Mouse (Mus musculus): Measurements from ENCODE around the gene Tbcel. TPM values are rescaled to one million over a fixed set of nuclear protein-coding genes. Genes with fewer than 3 reads are reported as not detected.

The Tbcel gene
- 10 to 100 TPM; 48.6 to 48.9 TPM for total RNA-seq (2021)
- long read RNA-seq, experiment 1, full-length matches to known transcripts = 21 of 36 reads
- long read RNA-seq, experiment 1, partial matches to known transcripts = 0 of 36 reads
- long read RNA-seq, experiment 1, other reads (novel, unspliced or antisense) = 15 of 36 reads
- long read RNA-seq, experiment 2, full-length matches to known transcripts = 19 of 23 reads
- long read RNA-seq, experiment 2, partial matches to known transcripts = 2 of 23 reads
- long read RNA-seq, experiment 2, other reads (novel, unspliced or antisense) = 2 of 23 reads

DNA sequence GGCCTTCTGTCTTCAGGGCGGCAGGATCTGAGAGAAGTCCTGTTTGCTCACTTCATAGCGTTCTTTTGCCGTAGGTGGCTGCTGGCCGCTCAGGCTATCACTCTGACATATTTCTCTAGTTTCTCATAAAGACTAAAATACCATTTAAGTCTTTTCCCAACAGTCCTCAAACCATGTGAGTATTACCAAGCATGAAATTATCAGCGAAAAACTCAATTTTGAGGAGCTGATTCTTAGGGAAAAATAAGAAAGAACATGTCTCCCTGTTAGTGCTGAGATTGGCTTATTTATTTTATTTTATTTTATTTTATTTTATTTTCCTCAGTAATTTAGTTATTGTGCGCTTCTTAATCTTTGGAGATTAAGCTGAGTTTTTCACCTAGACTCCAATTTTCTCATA is at the start of gene Tbcel:
Tbcel (minus strand) TSS at position 101 of the 400 bp plus-strand sequence.
- Histone ChIP-seq H3K4me3 (no peak within 1 kb of the TSS), H3K27ac (no peak within 1 kb of the TSS)
- no peak for TF ChIP-seq CTCF (IDR thresholded peaks at IDR 0.05)
- DNase-seq (ENCODE audit: extremely low spot score in 1 of 2, low spot score in 2 of 2) = no peak
- intact Hi-C loops (cut with DNase I) = no loop called here

DNA sequence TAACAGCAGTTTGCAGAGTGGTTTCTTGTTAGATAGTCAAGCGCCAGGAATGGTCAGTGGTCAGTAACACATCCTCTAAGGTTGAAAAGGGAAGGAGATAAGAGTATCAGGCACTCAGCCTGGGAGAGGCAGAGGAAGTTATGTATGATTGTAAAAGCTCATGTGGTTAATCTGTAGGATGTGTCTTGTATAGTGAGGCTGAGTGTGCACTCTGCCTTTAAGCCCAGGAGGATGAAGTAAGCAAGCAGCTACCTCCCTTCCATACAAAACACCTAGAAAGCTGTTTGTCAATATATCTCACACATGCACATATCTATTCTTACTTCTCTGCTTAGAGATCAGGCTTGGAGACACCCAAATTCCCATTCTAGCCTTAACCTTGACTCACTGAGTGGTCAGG is 47.6 kb upstream of the Tbcel start:
- H3K27ac ChIP-seq = no peak overlapping the region
- intact Hi-C loops (cut with DNase I) = no loop called here
- TF ChIP-seq CTCF (IDR thresholded peaks at IDR 0.05) = no peak
- H3K4me3 ChIP-seq = no peak overlapping the region
- DNase-seq (ENCODE audit: extremely low spot score in 1 of 2, low spot score in 2 of 2) = no peak

DNA sequence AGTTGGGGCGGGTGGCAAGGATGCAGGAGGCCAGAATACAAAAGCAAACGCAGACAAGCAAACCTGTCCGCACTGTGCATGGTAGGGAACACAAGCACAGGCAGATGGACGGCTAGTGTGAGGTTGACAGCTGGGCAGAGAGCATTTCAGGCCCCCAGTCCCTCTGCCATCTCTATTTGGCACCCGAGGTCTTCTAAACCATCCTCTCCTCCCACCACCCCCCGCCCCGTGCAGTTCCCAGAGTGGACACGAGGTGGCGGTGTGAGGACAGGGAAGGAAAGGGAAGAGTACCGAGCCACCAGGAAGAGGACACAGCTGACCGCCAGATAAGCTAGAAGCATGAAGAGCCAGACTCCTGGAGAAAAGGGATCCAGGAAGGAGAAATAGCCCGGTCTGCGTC is 42.5 kb upstream of the Tbcel start:
- TF ChIP-seq CTCF (IDR thresholded peaks at IDR 0.05) = peak; percentile 95
- Histone ChIP-seq H3K4me3 (no peak overlapping the region), H3K27ac (no peak overlapping the region)
- intact Hi-C loops (cut with DNase I) = loop anchor here (1.0 to 5.0 kb wide), 2 partner anchors 163 to 394 kb away; partner anchors contain the start of gene Grik4
- peak; percentile 74 to 91 for DNase-seq (ENCODE audit: extremely low spot score in 1 of 2, low spot score in 2 of 2)

GRCm38 (mm10) chr9:42548981-42549380 is 41.4 kb upstream of the Tbcel start:
- Histone ChIP-seq H3K27ac (no peak overlapping the region), H3K4me3 (no peak overlapping the region)
- DNase-seq (ENCODE audit: extremely low spot score in 1 of 2, low spot score in 2 of 2) = no peak
- intact Hi-C loops (cut with DNase I) = no loop called here
- no peak for TF ChIP-seq CTCF (IDR thresholded peaks at IDR 0.05)

- no peak for TF ChIP-seq CTCF (IDR thresholded peaks at IDR 0.05)
- Histone ChIP-seq H3K27ac (no peak overlapping the region), H3K4me3 (no peak overlapping the region)
- intact Hi-C loops (cut with DNase I) = no loop called here
- DNase-seq (ENCODE audit: extremely low spot score in 1 of 2, low spot score in 2 of 2) = no peak
Observed at GRCm38 (mm10) chr9:42544521-42544920, 36.9 kb upstream of the Tbcel start.

DNA sequence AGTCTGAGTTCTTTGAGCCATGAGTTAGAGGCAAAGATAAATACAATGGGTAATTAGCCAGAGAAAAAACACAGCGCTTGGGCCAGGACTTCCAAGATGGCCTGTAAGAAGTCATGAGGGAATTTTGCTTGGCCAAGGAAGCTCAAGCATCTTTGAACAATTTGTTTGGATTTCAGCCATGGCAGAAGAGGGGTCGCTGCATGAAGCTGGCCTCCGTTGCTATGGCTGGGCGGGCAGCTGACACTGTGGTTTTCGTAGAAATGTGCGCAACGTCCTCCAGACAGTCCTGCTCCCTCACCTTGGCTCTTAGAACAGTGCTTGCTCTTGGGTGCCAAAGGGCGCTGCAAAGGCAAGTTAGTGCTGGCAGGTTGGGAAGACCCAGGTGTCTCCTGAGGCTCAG is 25.9 kb upstream of the Tbcel start:
- intact Hi-C loops (cut with DNase I) = no loop called here
- H3K4me3 ChIP-seq = no peak overlapping the region
- no peak overlapping the region for H3K27ac ChIP-seq
- TF ChIP-seq CTCF (IDR thresholded peaks at IDR 0.05) = no peak
- DNase-seq (ENCODE audit: extremely low spot score in 1 of 2, low spot score in 2 of 2) = no peak

DNA sequence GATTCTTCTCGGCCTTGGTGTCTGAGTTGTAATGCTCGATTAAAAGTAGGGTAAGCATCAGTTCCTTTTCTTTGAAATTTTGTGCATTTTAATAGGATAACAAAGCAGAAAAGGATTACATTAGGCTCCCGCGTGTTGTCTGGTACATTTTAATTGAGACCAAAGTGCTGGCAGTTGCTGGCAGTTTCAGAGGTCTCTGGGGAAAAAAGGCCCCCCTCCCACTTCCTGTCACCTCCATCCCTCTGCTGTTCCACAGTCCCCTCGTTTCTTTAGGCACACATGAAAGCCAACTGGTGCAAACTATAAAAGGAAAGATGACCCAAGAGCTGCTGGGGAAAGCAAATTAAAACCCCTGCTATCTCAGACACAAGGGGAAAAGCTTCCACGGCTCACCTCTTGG is 25.4 kb upstream of the Tbcel start:
- no peak for DNase-seq (ENCODE audit: extremely low spot score in 1 of 2, low spot score in 2 of 2)
- Histone ChIP-seq H3K4me3 (no peak overlapping the region), H3K27ac (no peak overlapping the region)
- no peak for TF ChIP-seq CTCF (IDR thresholded peaks at IDR 0.05)
- intact Hi-C loops (cut with DNase I) = no loop called here

GRCm38 (mm10) chr9:42531951-42532350 is 24.3 kb upstream of the Tbcel start:
- H3K27ac ChIP-seq = no peak overlapping the region
- intact Hi-C loops (cut with DNase I) = no loop called here
- no peak for TF ChIP-seq CTCF (IDR thresholded peaks at IDR 0.05)
- DNase-seq (ENCODE audit: extremely low spot score in 1 of 2, low spot score in 2 of 2) = no peak
- no peak overlapping the region for H3K4me3 ChIP-seq

DNA sequence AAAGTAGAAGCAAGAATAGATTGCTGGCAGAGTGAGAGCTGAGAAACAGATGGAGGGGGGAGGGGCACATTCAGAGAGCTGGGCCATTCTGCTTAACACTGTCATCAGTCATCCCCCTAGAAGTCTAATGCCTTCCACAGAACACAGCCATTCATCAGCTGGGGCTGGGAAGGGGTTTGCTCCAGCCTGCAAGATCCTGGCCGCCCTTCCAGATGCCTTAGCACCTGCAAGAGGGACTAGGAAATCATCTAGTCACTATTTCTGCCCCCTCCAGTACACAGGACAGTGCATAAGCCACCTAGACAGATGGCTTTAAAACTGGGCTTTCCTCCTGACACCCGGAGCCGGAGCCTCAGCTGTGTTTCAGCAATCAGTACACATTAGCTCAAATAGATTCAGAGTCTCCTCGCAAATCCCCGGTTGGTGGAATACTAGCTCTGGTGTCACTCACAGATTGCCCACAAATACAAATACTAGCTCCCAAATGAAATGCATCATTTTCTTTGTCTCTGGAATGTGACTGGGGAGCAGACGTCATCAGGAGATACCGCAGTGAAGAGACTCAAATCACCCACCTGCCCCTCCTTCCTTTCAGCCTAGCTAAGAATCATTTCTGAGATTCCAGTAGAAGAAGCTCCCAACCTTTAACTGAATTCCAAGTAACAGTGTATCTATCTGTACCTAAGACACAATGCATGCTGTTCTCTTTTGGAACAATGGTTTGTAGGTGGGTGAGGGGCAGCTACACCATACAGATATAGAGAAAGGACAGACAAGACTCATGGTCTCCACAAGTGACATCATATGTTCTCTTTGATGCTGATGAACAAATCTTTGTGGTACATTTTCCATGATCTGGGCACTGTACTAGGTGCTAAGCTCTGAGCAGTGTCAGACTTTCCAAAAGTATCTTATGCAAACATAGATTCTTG is 22.9 kb upstream of the Tbcel start:
- Histone ChIP-seq H3K27ac (peak overlapping the region; percentile 19; the same call in 1 of the 2 replicates), H3K4me3 (no peak overlapping the region)
- intact Hi-C loops (cut with DNase I) = no loop called here
- no peak for TF ChIP-seq CTCF (IDR thresholded peaks at IDR 0.05)
- DNase-seq (ENCODE audit: extremely low spot score in 1 of 2, low spot score in 2 of 2) = peak; percentile 27 to 34

GRCm38 (mm10) chr9:42520587-42521084 is 13.0 kb upstream of the Tbcel start:
- H3K4me3 ChIP-seq = peak overlapping the region; percentile 44
- peak; percentile 38 to 46 for DNase-seq (ENCODE audit: extremely low spot score in 1 of 2, low spot score in 2 of 2)
- TF ChIP-seq CTCF (IDR thresholded peaks at IDR 0.05) = no peak; the same call in 1 of the 2 replicates
- intact Hi-C loops (cut with DNase I) = no loop called here
- peak overlapping the region; percentile 48; the same call in 1 of the 2 replicates for H3K27ac ChIP-seq

GRCm38 (mm10) chr9:42518163-42518562 is 10.6 kb upstream of the Tbcel start:
- H3K27ac ChIP-seq = no peak overlapping the region
- intact Hi-C loops (cut with DNase I) = no loop called here
- no peak overlapping the region for H3K4me3 ChIP-seq
- TF ChIP-seq CTCF (IDR thresholded peaks at IDR 0.05) = no peak
- no peak for DNase-seq (ENCODE audit: extremely low spot score in 1 of 2, low spot score in 2 of 2)

GRCm38 (mm10) chr9:42513159-42513558 is 5.5 kb upstream of the Tbcel start:
- H3K27ac ChIP-seq = no peak overlapping the region
- TF ChIP-seq CTCF (IDR thresholded peaks at IDR 0.05) = no peak

More at GRCm38 (mm10) chr9:42513159-42513558, 5.5 kb upstream of the Tbcel start:
- no peak for DNase-seq (ENCODE audit: extremely low spot score in 1 of 2, low spot score in 2 of 2)
- intact Hi-C loops (cut with DNase I) = no loop called here
- H3K4me3 ChIP-seq = no peak overlapping the region
